Mouse (Mus musculus): ENCODE measurements at regions not wholly inside any gene's neighbourhood (a gene's known extent, or its start where the extent isn't known, plus 50 kb on each side); places are given as distances from the start of the nearest gene placed in this dataset.

DNA sequence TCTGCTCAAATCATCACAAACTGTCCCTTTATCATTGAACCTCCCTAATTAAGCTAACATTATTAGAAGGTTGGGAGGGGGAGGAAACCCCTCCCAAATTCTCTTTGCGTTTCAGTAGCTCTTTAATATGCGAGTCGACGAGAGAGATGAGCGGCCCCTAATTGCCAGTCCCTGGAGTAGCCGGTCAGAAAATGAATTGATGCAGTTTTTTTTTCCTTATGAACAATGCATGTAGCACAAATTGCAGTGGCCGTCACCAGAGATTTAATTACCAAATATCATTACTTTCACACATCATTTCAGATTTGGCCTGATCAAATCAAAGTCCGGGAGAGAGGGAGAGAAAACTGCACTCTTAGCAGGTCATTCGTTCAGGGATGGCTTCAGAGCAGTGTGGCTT, 61.1 kb upstream of the Top1 start:
- no peak overlapping the region for H3K27ac ChIP-seq
- no peaks in the 10 kb centered on the region for H3K36me3 ChIP-seq
- H3K4me2 ChIP-seq, result no peak overlapping the region
- H3K4me1 ChIP-seq (replicated peaks), result 0 out of 2 replicates have a peak, but pooled peaks cover 4% of the 10 kb centered on the region
- H3K9ac ChIP-seq (replicated peaks), result no peak overlapping the region
- WGBS, result 44% methylated on average over 9 of the region's 9 CpGs
- ATAC-seq (ENCODE audit: insufficient number of reproducible peaks, insufficient read depth, low FRiP score, low TSS enrichment, low read depth), result no peak
- no peak overlapping the region for H3K4me3 ChIP-seq (replicated peaks)
- H3K27me3 ChIP-seq, result peaks cover 53% of the 10 kb centered on the region
- H3K9me3 ChIP-seq, result no peaks in the 10 kb centered on the region

DNA sequence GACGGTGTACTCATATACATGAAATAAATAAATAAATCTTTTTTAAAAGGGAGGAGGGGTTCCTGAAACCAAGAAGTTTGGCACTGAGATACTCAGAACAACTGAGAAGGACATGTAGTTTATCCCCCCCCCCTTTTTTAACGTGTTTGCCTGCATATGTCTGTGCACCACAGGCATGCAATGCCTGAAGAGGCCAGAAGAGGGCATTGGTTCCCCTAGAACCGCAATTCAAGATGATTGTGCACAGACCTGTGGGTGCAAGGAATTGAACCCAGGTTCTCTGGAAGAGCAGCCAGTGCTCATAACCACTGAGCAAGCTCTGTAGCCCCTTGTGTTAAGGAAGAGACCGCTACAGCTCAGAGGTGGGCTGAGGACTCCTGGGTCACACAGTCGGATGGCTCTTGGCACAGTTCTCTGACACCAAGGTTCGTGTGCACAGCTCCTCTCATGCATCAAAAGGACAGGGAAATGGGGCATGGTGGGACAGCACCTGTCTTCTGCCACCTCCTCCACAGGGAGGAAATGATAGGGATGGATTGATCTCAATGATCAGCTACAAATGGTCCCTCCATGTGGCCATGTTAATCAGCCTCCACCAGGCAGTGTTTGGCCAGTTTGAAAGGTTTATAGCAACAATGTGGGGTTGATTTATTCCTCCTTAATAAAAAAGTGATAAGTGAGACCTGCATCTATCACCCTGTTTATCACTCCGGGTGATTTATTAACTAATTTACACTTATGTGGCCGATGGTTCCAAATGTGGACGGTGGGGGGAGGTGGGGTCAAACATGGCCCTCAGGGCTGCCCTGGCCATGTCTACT, 58.5 kb upstream of the Top1 start:
- no peak overlapping the region for H3K27ac ChIP-seq
- no peaks in the 10 kb centered on the region for H3K36me3 ChIP-seq
- H3K4me3 ChIP-seq (replicated peaks), result no peak overlapping the region
- H3K9me3 ChIP-seq, result no peaks in the 10 kb centered on the region
- 51% methylated on average over 9 of the region's 9 CpGs for WGBS
- no peak overlapping the region for H3K4me2 ChIP-seq
- no peak overlapping the region for H3K9ac ChIP-seq (replicated peaks)
- H3K27me3 ChIP-seq, result peaks cover 39% of the 10 kb centered on the region
- peaks cover 5% of the 10 kb centered on the region; the same call in 1 of the 2 replicates for H3K4me1 ChIP-seq (replicated peaks)
- no peak for ATAC-seq (ENCODE audit: insufficient number of reproducible peaks, insufficient read depth, low FRiP score, low TSS enrichment, low read depth)

DNA sequence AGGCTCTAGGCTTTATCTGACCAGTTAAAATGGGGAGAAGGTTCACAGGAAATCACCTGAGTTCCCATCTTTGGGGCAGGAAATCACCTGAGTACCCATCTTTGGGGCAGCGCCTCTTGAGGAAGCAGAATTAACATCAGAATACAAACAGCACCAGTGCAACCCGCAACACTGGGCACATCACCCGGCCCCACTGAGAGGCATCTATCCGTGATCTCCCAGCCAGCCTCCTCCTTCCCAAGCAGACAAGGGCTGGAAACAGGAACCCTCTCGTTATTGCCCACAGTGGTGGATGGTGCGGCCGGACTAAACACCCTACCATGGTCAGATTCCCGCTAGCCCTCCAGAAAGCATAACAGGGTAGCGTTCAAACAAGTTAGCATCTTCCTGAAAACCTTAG, 57.3 kb upstream of the Top1 start:
- 78% methylated on average over 9 of the region's 9 CpGs for WGBS

DNA sequence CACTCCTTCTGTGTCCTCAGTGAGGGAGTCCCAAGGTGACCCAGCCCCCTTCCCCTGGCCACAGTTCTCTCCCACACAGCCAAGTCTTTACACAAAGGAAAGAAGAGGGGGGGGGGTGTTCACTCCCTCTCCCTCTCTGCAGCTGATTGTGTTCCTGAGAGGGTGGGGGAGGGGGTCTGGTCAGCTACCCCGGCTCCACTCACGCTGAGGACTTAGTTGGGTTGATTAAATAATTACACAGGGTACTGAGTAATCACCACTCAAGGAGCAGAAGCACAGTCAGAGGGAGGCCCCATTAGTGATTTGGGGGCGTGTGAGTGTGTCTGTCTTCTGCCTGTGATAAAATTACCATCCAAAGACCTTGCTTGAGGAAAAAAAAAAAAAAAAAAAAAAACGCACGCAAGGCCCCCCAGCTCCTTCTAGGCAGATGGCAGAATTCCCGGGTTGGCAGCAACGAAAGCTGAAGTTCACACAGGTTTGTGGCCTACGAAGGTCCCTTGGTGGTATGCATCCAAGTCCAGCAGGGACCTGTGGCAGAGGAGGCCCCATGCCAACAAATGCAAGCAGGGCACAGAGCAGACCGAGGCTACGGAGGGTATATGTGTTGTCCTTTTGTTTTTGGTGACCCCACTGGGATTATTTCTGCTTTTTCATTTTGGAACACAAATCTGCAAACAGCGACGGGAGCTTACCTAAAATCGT, 55.3 kb upstream of the Top1 start:
- no peak overlapping the region for H3K4me3 ChIP-seq (replicated peaks)
- ATAC-seq (ENCODE audit: insufficient number of reproducible peaks, insufficient read depth, low FRiP score, low TSS enrichment, low read depth), result no peak
- 52% methylated on average over 13 of the region's 13 CpGs for WGBS

More for the DNA sequence above, 57.3 kb upstream of the Top1 start:
- Histone ChIP-seq H3K27ac (no peak overlapping the region), H3K27me3 (peaks cover 38% of the 10 kb centered on the region), H3K4me2 (no peak overlapping the region), H3K9me3 (no peaks in the 10 kb centered on the region), H3K9ac (replicated peaks) (no peak overlapping the region), H3K4me3 (replicated peaks) (no peak overlapping the region), H3K4me1 (replicated peaks) (peaks cover 5% of the 10 kb centered on the region; the same call in 1 of the 2 replicates), H3K36me3 (no peaks in the 10 kb centered on the region)
- no peak for ATAC-seq (ENCODE audit: insufficient number of reproducible peaks, insufficient read depth, low FRiP score, low TSS enrichment, low read depth)

DNA sequence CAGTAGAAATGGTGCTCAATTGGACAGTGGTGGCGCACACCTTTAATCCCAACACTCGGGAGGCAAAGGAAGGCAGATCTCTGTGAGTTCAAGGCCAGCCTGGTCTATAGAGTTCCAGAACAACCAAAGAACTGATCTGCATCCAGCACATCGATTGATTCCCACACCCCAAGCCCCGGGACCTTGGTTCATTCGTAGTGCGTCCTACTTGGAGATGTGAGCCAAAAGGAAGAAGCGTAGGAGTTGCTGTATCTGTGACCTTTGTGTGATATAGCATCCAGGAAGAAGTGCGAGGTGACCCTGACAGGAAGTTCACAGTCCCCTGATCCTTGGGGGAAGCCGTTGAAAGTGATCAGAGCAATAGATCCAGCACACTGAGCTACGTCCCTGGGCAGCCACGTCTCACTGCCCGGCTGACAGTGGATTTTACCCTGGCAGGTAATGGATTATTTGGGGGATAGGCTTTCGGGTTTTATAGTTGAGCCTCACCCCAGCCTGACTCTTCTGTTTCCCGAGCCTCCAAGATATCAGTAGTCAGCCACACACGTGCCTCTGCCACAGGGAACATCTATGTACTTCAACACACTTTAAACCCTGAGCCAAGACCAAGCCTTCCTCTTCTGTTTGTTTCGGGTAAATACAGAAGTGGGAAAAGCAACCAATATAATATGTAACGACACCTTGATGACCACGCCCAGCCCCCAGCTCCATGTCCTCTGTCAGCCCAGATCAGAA, 54.1 kb upstream of the Top1 start:
- no peaks in the 10 kb centered on the region for H3K9me3 ChIP-seq
- peaks cover 5% of the 10 kb centered on the region; the same call in 1 of the 2 replicates for H3K4me1 ChIP-seq (replicated peaks)

More for the DNA sequence above, 55.3 kb upstream of the Top1 start:
- H3K4me1 ChIP-seq (replicated peaks), result peaks cover 5% of the 10 kb centered on the region; the same call in 1 of the 2 replicates
- no peak overlapping the region for H3K27ac ChIP-seq
- no peak overlapping the region for H3K4me2 ChIP-seq
- peaks cover 24% of the 10 kb centered on the region for H3K27me3 ChIP-seq
- no peak overlapping the region for H3K9ac ChIP-seq (replicated peaks)
- H3K9me3 ChIP-seq, result no peaks in the 10 kb centered on the region
- no peaks in the 10 kb centered on the region for H3K36me3 ChIP-seq

DNA sequence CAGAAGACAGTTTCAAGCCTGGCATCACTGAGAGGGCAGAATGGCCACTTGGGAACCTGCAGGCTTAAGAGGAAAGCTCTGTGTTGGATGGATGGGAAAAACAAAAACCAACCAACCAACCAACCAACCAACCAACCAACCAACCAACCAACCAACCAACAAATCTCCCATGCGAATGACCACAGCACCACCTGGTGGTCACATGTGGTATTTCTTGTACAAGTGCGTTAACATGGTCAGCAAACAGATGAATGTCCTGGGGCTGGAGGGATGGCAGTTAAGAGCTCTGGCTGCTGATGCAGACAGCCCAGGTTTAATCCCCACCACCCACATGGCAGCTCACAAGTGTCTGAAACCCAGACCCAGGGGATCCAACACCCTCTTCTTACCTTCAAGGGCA, 52.7 kb upstream of the Top1 start:
- no peak overlapping the region for H3K4me3 ChIP-seq (replicated peaks)
- no peak overlapping the region for H3K9ac ChIP-seq (replicated peaks)
- no peaks in the 10 kb centered on the region for H3K9me3 ChIP-seq
- 0% methylated on average over 2 of the region's 2 CpGs for WGBS
- H3K4me1 ChIP-seq (replicated peaks), result peaks cover 5% of the 10 kb centered on the region; the same call in 1 of the 2 replicates
- H3K27me3 ChIP-seq, result peaks cover 18% of the 10 kb centered on the region
- ATAC-seq (ENCODE audit: insufficient number of reproducible peaks, insufficient read depth, low FRiP score, low TSS enrichment, low read depth), result no peak
- no peak overlapping the region for H3K4me2 ChIP-seq
- no peaks in the 10 kb centered on the region for H3K36me3 ChIP-seq
- no peak overlapping the region for H3K27ac ChIP-seq

More for the DNA sequence above, 54.1 kb upstream of the Top1 start:
- H3K36me3 ChIP-seq, result no peaks in the 10 kb centered on the region
- H3K9ac ChIP-seq (replicated peaks), result no peak overlapping the region
- H3K4me3 ChIP-seq (replicated peaks), result no peak overlapping the region
- H3K27ac ChIP-seq, result no peak overlapping the region
- H3K27me3 ChIP-seq, result peaks cover 15% of the 10 kb centered on the region
- 80% methylated on average over 18 of the region's 18 CpGs for WGBS
- no peak for ATAC-seq (ENCODE audit: insufficient number of reproducible peaks, insufficient read depth, low FRiP score, low TSS enrichment, low read depth)
- H3K4me2 ChIP-seq, result no peak overlapping the region

Measured in limb, embryonic 12.5 days (tissue).